Mouse (Mus musculus) urinary bladder, postnatal 10 days (tissue): ENCODE results near the gene Ap3d1.
A peak's percentile ranks its signal among the peaks of the same experiment; 100 is the strongest.

ENCODE experiments used
- DNase-seq: peaks from one replicate; pipeline ENCODE4 v3.0.0; 2022; ENCODE audit warnings: low spot score

Gene Ap3d1

GRCm38 (mm10) chr10:80704418-80704817, 37.6 kb downstream of the Ap3d1 start:
- DNase-seq: no peak

- no peak for DNase-seq
Measured at GRCm38 (mm10) chr10:80703643-80704042, 38.4 kb downstream of the Ap3d1 start.

GRCm38 (mm10) chr10:80702536-80703390, 39.3 kb downstream of the Ap3d1 start:
- peak; percentile 83 for DNase-seq

GRCm38 (mm10) chr10:80701721-80702535, 40.1 kb downstream of the Ap3d1 start, which contains the start of the genes Mob3a and Izumo4:
Gene Mob3a, minus strand, starts transcription at chr10:80701977.
Gene Izumo4, plus strand, starts transcription at chr10:80702184.
- DNase-seq: peak; percentile 95

GRCm38 (mm10) chr10:80700732-80701131, 41.3 kb downstream of the Ap3d1 start:
- no peak for DNase-seq

- DNase-seq: no peak
Measured at GRCm38 (mm10) chr10:80700038-80700504, 42.0 kb downstream of the Ap3d1 start.

GRCm38 (mm10) chr10:80698605-80699004, 43.5 kb downstream of the Ap3d1 start:
- no peak for DNase-seq

- no peak for DNase-seq
Measured at GRCm38 (mm10) chr10:80697812-80698211, 44.3 kb downstream of the Ap3d1 start.

GRCm38 (mm10) chr10:80697393-80697787, 44.7 kb downstream of the Ap3d1 start:
- no peak for DNase-seq

GRCm38 (mm10) chr10:80696502-80697392, 45.3 kb downstream of the Ap3d1 start:
- no peak for DNase-seq

GRCm38 (mm10) chr10:80695801-80696501, 46.1 kb downstream of the Ap3d1 start:
- DNase-seq: no peak

- no peak for DNase-seq
Measured at GRCm38 (mm10) chr10:80695186-80695585, 46.9 kb downstream of the Ap3d1 start.

- no peak for DNase-seq
Measured at GRCm38 (mm10) chr10:80694159-80694938, 47.7 kb downstream of the Ap3d1 start.

GRCm38 (mm10) chr10:80693401-80694045, 48.5 kb downstream of the Ap3d1 start:
- DNase-seq: no peak

- DNase-seq: no peak
Measured at GRCm38 (mm10) chr10:80692249-80693165, 49.6 kb downstream of the Ap3d1 start.

- no peak for DNase-seq
Measured at GRCm38 (mm10) chr10:80687850-80688249, 54.2 kb downstream of the Ap3d1 start.

GRCm38 (mm10) chr10:80686617-80687016, 55.4 kb downstream of the Ap3d1 start:
- DNase-seq: no peak

- no peak for DNase-seq
Measured at GRCm38 (mm10) chr10:80684984-80685383, 57.1 kb downstream of the Ap3d1 start.

- no peak for DNase-seq
Measured at GRCm38 (mm10) chr10:80684214-80684613, 57.9 kb downstream of the Ap3d1 start.
